Mouse (Mus musculus): ENCODE results near the gene Cbfa2t3. TPM values are rescaled to one million over a fixed set of nuclear protein-coding genes. Genes with fewer than 3 reads are reported as not detected.

Cbfa2t3 gene
- polyA plus RNA-seq, 1 experiment from 2014 or later, result 4.7 TPM

GRCm38 (mm10) chr8:122620446-122620845 is 78.5 kb downstream of the Cbfa2t3 start:
- H3K9me3 ChIP-seq (ENCODE audit: low read depth, low read length), result no peaks in the 10 kb centered on the region
- H3K9ac ChIP-seq, result no peak overlapping the region
- DNase-seq (no peak), ATAC-seq (ENCODE audit: insufficient read depth) (no peak)
- no peak overlapping the region for H3K4me3 ChIP-seq (ENCODE audit: low read depth, low read length)
- H3K27ac ChIP-seq (ENCODE audit: low read depth), result no peak overlapping the region
- peaks cover 3% of the 10 kb centered on the region; the same call in 1 of the 2 replicates for H3K36me3 ChIP-seq (ENCODE audit: insufficient read depth)
- H3K4me2 ChIP-seq, result no peak overlapping the region
- 30% methylated on average over 5 of the region's 5 CpGs for WGBS
- TF ChIP-seq CTCF (IDR thresholded peaks at IDR 0.05; ENCODE audit: low read depth), result no peak
- H3K4me1 ChIP-seq (ENCODE audit: insufficient read depth), result no peaks in the 10 kb centered on the region
- no peaks in the 10 kb centered on the region for H3K27me3 ChIP-seq (ENCODE audit: insufficient read depth, low read length)

- no peaks in the 10 kb centered on the region for H3K9me3 ChIP-seq (ENCODE audit: low read depth, low read length)
- no peak overlapping the region for H3K27ac ChIP-seq (ENCODE audit: low read depth)
- H3K9ac ChIP-seq, result no peak overlapping the region
- H3K4me1 ChIP-seq (ENCODE audit: insufficient read depth), result no peaks in the 10 kb centered on the region
- no peak for TF ChIP-seq CTCF (IDR thresholded peaks at IDR 0.05; ENCODE audit: low read depth)
- DNase-seq (no peak), ATAC-seq (ENCODE audit: insufficient read depth) (no peak; the same call in 1 of the 2 replicates)
- H3K27me3 ChIP-seq (ENCODE audit: insufficient read depth, low read length), result no peaks in the 10 kb centered on the region
- 68% methylated on average over 6 of the region's 6 CpGs for WGBS
- peaks cover 9% of the 10 kb centered on the region; the same call in 1 of the 2 replicates for H3K36me3 ChIP-seq (ENCODE audit: insufficient read depth)
- no peak overlapping the region for H3K4me3 ChIP-seq (ENCODE audit: low read depth, low read length)
- H3K4me2 ChIP-seq, result no peak overlapping the region
Measured at GRCm38 (mm10) chr8:122618660-122619378, 80.1 kb downstream of the Cbfa2t3 start.

GRCm38 (mm10) chr8:122617947-122618546 is 80.9 kb downstream of the Cbfa2t3 start:
- Histone ChIP-seq H3K4me1 (ENCODE audit: insufficient read depth) (no peaks in the 10 kb centered on the region), H3K9me3 (ENCODE audit: low read depth, low read length) (no peaks in the 10 kb centered on the region), H3K9ac (no peak overlapping the region), H3K36me3 (ENCODE audit: insufficient read depth) (peaks cover 9% of the 10 kb centered on the region; the same call in 1 of the 2 replicates), H3K4me3 (ENCODE audit: low read depth, low read length) (no peak overlapping the region), H3K4me2 (no peak overlapping the region), H3K27me3 (ENCODE audit: insufficient read depth, low read length) (no peaks in the 10 kb centered on the region), H3K27ac (ENCODE audit: low read depth) (no peak overlapping the region)
- 33% methylated on average over 5 of the region's 7 CpGs for WGBS
- ATAC-seq (ENCODE audit: insufficient read depth) (peak; percentile 13; the same call in 1 of the 2 replicates), DNase-seq (peak; percentile 95)
- TF ChIP-seq CTCF (IDR thresholded peaks at IDR 0.05; ENCODE audit: low read depth), result peak; percentile 79

GRCm38 (mm10) chr8:122616181-122616905 is 82.6 kb downstream of the Cbfa2t3 start:
- Histone ChIP-seq H3K4me2 (no peak overlapping the region), H3K9ac (no peak overlapping the region), H3K27ac (ENCODE audit: low read depth) (peak overlapping the region; percentile 18; the same call in 1 of the 2 replicates), H3K36me3 (ENCODE audit: insufficient read depth) (peaks cover 9% of the 10 kb centered on the region; the same call in 1 of the 2 replicates), H3K9me3 (ENCODE audit: low read depth, low read length) (no peaks in the 10 kb centered on the region), H3K4me3 (ENCODE audit: low read depth, low read length) (no peak overlapping the region), H3K4me1 (ENCODE audit: insufficient read depth) (0 out of 2 replicates have a peak, but pooled peaks cover 5% of the 10 kb centered on the region), H3K27me3 (ENCODE audit: insufficient read depth, low read length) (no peaks in the 10 kb centered on the region)
- WGBS, result 43% methylated on average over 9 of the region's 9 CpGs
- no peak for TF ChIP-seq CTCF (IDR thresholded peaks at IDR 0.05; ENCODE audit: low read depth)
- DNase-seq, result peak; percentile 62
- ATAC-seq (ENCODE audit: insufficient read depth), result no peak

GRCm38 (mm10) chr8:122611295-122612133 is 87.4 kb downstream of the Cbfa2t3 start, which contains the start of the genes Galns and Trappc2l:
TSS of gene Galns (minus strand) at chr8:122611463.
TSS of gene Trappc2l (plus strand) at chr8:122611640.
- Histone ChIP-seq H3K27me3 (ENCODE audit: insufficient read depth, low read length) (no peaks in the 10 kb centered on the region), H3K4me2 (peak within 1 kb of the TSS; percentile 85), H3K27ac (ENCODE audit: low read depth) (peak within 1 kb of the TSS; percentile 77; the same call in 1 of the 2 replicates), H3K9me3 (ENCODE audit: low read depth, low read length) (no peaks in the 10 kb centered on the region), H3K36me3 (ENCODE audit: insufficient read depth) (peaks cover 9% of the 10 kb centered on the region; the same call in 1 of the 2 replicates), H3K9ac (peak within 1 kb of the TSS; percentile 75), H3K4me1 (ENCODE audit: insufficient read depth) (peaks cover 8% of the 10 kb centered on the region; the same call in 1 of the 2 replicates), H3K4me3 (ENCODE audit: low read depth, low read length) (peak within 1 kb of the TSS; percentile 71)
- ATAC-seq (ENCODE audit: insufficient read depth) (peak; percentile 95), DNase-seq (peak; percentile 100)
- peak; percentile 69 for TF ChIP-seq CTCF (IDR thresholded peaks at IDR 0.05; ENCODE audit: low read depth)
- WGBS, result under 1% methylated on average over 57 of the region's 57 CpGs
